Mouse (Mus musculus) C2C12 (cell line): ENCODE results near the gene Rbm20. TPM values are rescaled to one million over a fixed set of nuclear protein-coding genes. Genes with fewer than 3 reads are reported as not detected.
A peak's percentile ranks its signal among the peaks of the same experiment; 100 is the strongest.

ENCODE experiments used
- H3K27me3 ChIP-seq: one replicate; pipeline ENCODE4 v1.6.1; 2011; ENCODE audit not compliant: control insufficient read depth, insufficient read depth, insufficient read length
- H3K36me3 ChIP-seq: one replicate; pipeline ENCODE4 v1.6.1; 2011; ENCODE audit not compliant: control insufficient read depth, insufficient read depth
- H3K4me3 ChIP-seq: one replicate; pipeline ENCODE4 v1.5.1; 2011; ENCODE audit warnings: mild to moderate bottlenecking, control low read depth; ENCODE audit not compliant: poor library complexity, insufficient read depth, severe bottlenecking
- H3K79me2 ChIP-seq: one replicate; pipeline ENCODE4 v1.6.1; 2011; ENCODE audit not compliant: control insufficient read depth, insufficient read depth
- H3K79me3 ChIP-seq: one replicate; pipeline ENCODE4 v1.6.1; 2011; ENCODE audit warnings: low read depth, control low read depth
- H3ac ChIP-seq: one replicate; pipeline ENCODE3; 2011; ENCODE audit warnings: low read depth; ENCODE audit not compliant: control insufficient read depth, insufficient read length
- CEBPB ChIP-seq: IDR thresholded peaks from one replicate; pipeline ENCODE4 v1.6.1; 2011; ENCODE audit warnings: low read depth, mild to moderate bottlenecking, control low read depth, moderate library complexity
- CTCF ChIP-seq: IDR thresholded peaks from one replicate; pipeline ENCODE4 v1.5.1; 2011; ENCODE audit not compliant: control insufficient read depth, insufficient read depth, insufficient read length
- FOSL1 ChIP-seq: IDR thresholded peaks from one replicate; pipeline ENCODE4 v1.8.0; 2011; ENCODE audit warnings: mild to moderate bottlenecking, low read length; ENCODE audit not compliant: poor library complexity, insufficient read depth, severe bottlenecking
- MAX ChIP-seq: IDR thresholded peaks from one replicate; pipeline ENCODE4 v1.6.1; 2011; ENCODE audit warnings: mild to moderate bottlenecking, control low read depth
- MYOD1 ChIP-seq: IDR thresholded peaks from one replicate; pipeline ENCODE4 v1.6.1; 2011; ENCODE audit warnings: low read depth; ENCODE audit not compliant: control insufficient read depth, insufficient read length
- MYOG ChIP-seq: IDR thresholded peaks from one replicate; pipeline ENCODE4 v1.6.1; 2011; ENCODE audit not compliant: control insufficient read depth, insufficient read length; ENCODE audit errors: extremely low read depth
- USF1 ChIP-seq: IDR thresholded peaks from one replicate; pipeline ENCODE4 v1.6.1; 2011; ENCODE audit warnings: low read depth, mild to moderate bottlenecking, control low read depth, moderate library complexity
- polyA plus RNA-seq: library from polyadenylated mRNA; unstranded; fragments of >200 nt; fragmentation: generic; extraction: Trizol; gene quantifications from one replicate; pipeline ENCODE4 v1.2.1, GENCODE M21; 2012; ENCODE audit warnings: missing spikeins

The Rbm20 gene
- polyA plus RNA-seq, 1 experiment, result 23.1 TPM

GRCm38 (mm10) chr19:53781826-53782225 is 104.7 kb downstream of the Rbm20 start:
- H3ac ChIP-seq, result no peak overlapping the region
- TF ChIP-seq FOSL1, result no peak
- TF ChIP-seq CTCF, result no peak
- TF ChIP-seq MYOG, result no peak
- H3K36me3 ChIP-seq, result no peaks in the 10 kb centered on the region
- no peaks in the 10 kb centered on the region for H3K79me2 ChIP-seq
- H3K4me3 ChIP-seq, result no peak overlapping the region
- no peaks in the 10 kb centered on the region for H3K27me3 ChIP-seq
- no peaks in the 10 kb centered on the region for H3K79me3 ChIP-seq

- Histone ChIP-seq H3ac (no peak overlapping the region), H3K27me3 (no peaks in the 10 kb centered on the region), H3K79me2 (no peaks in the 10 kb centered on the region), H3K79me3 (no peaks in the 10 kb centered on the region), H3K36me3 (no peaks in the 10 kb centered on the region), H3K4me3 (no peak overlapping the region)
- no peak for TF ChIP-seq USF1
- TF ChIP-seq MYOD1, result no peak
- no peak for TF ChIP-seq CTCF
- TF ChIP-seq MYOG, result no peak
- TF ChIP-seq CEBPB, result no peak
- TF ChIP-seq MAX, result no peak
- TF ChIP-seq FOSL1, result no peak
These were observed 108.2 kb downstream of the Rbm20 start for GRCm38 (mm10) chr19:53785352-53785751.

GRCm38 (mm10) chr19:53786239-53786638 is 109.1 kb downstream of the Rbm20 start:
- TF ChIP-seq CEBPB (no peak), FOSL1 (no peak), CTCF (no peak), MAX (no peak), MYOG (no peak), MYOD1 (no peak), USF1 (no peak)
- Histone ChIP-seq H3K36me3 (no peaks in the 10 kb centered on the region), H3K27me3 (no peaks in the 10 kb centered on the region), H3K4me3 (no peak overlapping the region), H3ac (no peak overlapping the region), H3K79me3 (no peaks in the 10 kb centered on the region), H3K79me2 (no peaks in the 10 kb centered on the region)

GRCm38 (mm10) chr19:53786836-53787235 is 109.7 kb downstream of the Rbm20 start:
- TF ChIP-seq USF1, result no peak
- TF ChIP-seq CEBPB, result no peak
- Histone ChIP-seq H3K4me3 (no peak overlapping the region), H3K27me3 (no peaks in the 10 kb centered on the region), H3K79me3 (no peaks in the 10 kb centered on the region), H3K79me2 (no peaks in the 10 kb centered on the region), H3ac (no peak overlapping the region), H3K36me3 (no peaks in the 10 kb centered on the region)

- Histone ChIP-seq H3K79me2 (peaks cover 1% of the 10 kb centered on the region), H3K4me3 (no peak overlapping the region), H3K79me3 (no peaks in the 10 kb centered on the region), H3ac (no peak overlapping the region), H3K27me3 (no peaks in the 10 kb centered on the region), H3K36me3 (no peaks in the 10 kb centered on the region)
- no peak for TF ChIP-seq CEBPB
- TF ChIP-seq MYOD1, result peak; percentile 11
These were observed 111.7 kb downstream of the Rbm20 start for GRCm38 (mm10) chr19:53788621-53789331.

GRCm38 (mm10) chr19:53789571-53789970 is 112.5 kb downstream of the Rbm20 start:
- no peaks in the 10 kb centered on the region for H3K36me3 ChIP-seq
- TF ChIP-seq MYOG, result no peak
- no peak for TF ChIP-seq CTCF
- TF ChIP-seq USF1, result no peak
- TF ChIP-seq MYOD1, result no peak
- TF ChIP-seq CEBPB, result no peak
- no peak for TF ChIP-seq MAX
- no peak for TF ChIP-seq FOSL1
- H3K79me3 ChIP-seq, result no peaks in the 10 kb centered on the region
- H3K79me2 ChIP-seq, result peaks cover 9% of the 10 kb centered on the region
- H3K4me3 ChIP-seq, result no peak overlapping the region
- no peak overlapping the region for H3ac ChIP-seq
- no peaks in the 10 kb centered on the region for H3K27me3 ChIP-seq
